Mouse (Mus musculus): ENCODE measurements around the gene Tnni3.

The Tnni3 gene

DNA sequence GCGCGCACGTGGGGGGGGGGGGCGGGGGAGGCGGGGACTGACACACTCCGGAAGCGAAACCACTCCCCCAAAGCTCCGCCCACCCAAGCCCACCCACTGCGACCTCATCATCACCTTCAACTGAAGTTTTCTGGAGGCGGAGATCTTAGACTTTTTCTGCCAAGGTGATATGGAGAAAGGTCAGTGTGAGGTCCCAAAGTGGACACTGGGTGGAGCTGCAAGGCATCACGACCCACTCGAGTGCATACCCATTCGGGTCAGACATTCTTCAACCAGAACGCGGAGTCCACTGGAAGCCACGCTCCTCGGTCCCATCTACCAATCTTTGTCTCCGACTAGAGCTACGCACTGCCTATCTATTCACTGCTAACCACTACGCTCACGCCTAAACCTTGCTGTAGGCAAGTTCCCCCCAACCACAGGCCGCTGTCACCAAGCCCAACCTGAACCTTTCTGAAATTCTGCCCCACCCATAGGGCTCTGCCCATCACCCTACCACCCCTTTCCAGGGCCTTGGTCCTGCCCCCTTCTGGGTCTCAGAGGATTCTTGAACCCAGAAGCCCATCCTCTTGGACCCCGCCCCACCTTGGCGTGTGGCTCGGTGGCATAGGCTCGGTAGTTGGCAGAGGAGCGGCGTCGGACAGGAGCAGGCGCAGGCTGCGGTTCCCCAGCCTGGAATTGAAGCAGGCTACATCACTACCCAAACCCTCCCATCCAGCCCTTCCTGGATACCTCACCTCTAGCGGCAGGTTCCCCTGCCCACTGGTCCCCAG lies 2.6 kb downstream of the Tnni3 start:
- DNase-seq (ENCODE audit: low spot score in 2 of 2) = no peak

DNA sequence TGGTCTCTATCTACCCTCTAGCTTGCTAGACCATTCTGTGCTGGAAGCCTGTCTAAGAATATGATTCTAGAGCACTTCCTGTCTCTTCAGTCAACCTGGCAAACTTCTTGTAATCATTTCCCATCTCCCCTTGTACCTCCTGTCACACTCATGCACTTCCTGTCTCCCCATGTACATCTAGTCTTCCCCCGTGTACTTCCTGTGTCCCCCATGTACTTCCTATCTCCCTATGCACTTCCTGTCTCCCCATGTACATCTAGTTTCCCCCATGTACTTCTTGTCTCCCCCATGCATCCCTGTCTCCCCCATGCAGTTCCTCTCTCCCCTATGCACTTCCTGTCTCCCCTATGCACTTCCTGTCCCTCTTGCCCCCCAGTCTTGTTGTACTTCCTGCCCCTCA lies 5.5 kb downstream of the Tnni3 start:
- no peak for DNase-seq (ENCODE audit: low spot score in 2 of 2)

DNA sequence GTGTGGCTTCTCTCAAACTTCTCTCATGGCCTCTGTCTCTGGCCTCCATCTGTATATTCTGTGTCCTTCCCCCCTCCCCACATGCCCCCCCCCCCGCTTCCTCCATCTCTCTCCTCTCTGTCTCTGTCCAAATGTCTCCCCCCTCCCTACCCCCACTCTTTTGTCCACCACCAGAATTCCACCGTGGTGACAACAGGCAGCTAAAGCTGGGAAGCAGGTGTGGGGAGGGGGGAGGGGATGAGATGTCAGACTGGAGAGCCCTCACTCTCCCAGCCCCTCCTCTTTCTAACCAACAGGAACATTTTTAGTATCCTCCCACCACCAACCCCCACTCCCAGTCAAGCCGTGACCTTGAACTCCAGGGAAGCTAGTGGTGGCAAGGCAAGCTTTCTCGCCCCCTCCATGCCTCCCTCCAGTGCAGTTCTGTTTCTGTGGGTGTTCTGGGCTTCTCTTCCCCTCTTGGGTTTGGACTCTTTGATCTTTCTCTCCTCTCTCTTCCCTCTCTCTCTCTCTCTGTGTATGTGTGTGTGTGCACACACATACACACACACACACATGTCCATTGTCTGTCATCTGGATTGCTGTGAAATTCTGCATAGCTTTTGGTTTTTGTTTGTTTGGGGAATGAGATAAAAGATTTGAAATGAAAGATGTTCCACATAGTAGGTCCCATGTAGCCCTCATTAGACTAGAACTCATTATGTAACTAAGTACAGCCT lies 7.5 kb downstream of the Tnni3 start, which contains the start of gene Tnnt1:
Tnnt1 (minus strand) TSS at position 51 of the 719 bp plus-strand sequence.
- no peak for DNase-seq (ENCODE audit: low spot score in 2 of 2)

DNA sequence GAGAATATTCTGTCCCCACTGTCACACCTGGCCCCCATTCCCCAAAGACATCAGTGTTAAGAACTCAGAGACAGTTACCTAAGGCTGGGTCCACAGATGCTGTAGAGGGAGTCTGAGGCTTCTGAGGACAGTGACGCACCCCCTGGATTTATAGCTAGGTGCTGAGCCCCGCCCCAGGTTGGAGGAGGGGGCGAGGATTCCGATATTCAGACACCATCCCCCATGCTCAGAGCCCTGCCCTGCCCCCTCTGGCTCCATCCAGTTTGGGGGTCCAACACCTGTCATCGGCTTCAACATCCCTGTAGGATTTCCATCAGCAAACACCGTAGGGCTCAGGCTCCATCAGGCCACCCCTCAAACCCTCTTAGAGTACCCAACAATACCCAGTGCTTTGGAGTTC lies 8.2 kb downstream of the Tnni3 start:
- DNase-seq (ENCODE audit: low spot score in 2 of 2) = no peak

DNA sequence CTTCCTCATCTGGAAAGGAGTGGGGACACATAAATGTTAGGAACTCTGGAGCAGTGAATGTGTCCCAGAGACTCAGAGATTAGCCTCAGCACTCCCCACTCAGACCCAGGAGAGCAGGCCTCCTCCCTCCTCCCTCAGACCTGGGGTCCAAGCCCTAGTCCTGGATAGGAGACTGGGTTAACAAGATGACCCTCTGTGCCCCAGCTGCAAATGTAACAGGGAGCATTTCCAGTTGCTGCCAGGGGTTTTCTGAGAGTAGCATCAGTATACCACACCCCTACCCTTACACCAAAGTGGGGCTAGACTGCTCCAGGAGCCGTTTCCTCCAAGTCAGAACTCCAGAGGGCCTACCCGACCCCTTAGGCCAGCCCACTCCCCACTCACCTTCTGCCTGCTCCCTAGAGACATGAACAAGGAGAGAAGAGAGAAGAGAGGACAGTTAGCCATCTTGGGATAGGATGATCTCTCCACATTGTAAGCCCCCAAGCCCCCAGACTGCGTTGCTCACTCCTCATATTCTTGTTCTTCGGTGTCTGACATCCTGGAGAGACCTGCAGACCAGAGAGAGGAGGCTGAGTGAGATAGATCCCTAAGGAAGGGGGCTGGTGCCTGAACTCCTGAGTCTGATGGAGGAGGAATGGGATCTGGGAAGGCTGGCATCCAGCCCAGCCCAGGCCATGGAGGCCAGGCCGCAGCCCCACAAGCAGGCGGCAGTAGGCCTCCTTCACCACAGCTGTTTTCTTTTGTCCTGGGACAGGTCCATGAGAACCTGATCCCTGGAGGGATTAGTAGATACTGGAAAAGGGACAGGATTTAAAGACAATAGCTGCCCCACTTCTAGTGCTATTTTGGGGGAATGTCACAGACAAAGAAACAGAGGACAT lies 10.0 kb downstream of the Tnni3 start:
- no peak for DNase-seq (ENCODE audit: low spot score in 2 of 2)

DNA sequence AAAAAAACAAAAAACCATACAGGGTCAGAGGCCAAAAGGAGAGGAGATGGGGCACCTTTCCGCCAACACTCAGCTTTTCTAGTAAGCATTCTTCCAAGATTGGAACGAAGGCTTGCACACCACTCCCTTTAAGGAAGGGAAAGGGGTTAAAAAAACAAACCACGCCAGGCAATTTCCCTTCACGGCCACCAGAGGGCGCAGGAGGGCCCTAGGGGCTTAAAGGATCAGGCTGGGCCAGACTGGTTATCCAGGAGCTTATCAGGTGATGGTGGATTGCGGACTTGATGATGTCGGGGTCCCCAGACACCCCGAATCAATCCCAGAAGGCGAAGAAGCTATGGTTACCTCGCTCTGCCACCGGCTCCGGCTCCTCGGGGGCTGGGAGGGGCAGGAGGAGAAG lies 10.8 kb downstream of the Tnni3 start:
- DNase-seq (ENCODE audit: low spot score in 2 of 2) = no peak

DNA sequence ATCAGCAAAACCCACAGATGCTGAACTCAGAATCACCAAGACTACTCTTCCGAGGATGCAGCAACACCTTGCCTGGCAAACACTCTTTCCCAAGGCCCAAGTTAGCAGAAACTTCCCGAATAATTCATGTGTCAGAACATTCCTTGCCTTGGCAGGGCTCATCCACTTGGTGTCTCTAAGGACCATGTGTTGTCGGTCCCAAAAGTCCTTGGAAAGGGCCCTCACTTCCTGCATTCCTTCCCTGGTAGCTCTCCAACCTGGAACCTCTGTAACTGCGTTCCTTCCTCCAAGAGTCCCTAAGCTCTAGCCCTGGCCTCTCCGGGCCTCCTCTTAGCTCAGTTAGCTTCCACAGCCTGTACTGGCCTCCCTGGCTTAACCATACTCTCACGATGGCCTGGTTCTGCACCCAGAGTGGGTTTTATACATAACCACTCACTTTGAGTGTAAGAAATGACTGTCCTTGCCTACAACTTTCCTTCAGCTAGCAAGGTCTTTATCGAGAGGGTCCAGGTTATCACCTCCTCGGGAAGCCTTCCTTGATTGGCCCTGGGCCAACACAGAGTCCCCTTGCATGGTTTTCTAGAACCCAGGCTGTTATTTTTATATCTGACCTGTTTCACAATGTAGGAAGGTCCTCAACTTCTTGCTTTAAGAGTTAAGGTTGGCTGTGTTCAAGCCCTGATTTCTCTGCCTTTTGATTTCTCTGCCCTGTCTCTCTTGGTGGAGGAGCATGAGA lies 12.4 kb downstream of the Tnni3 start:
- DNase-seq (ENCODE audit: low spot score in 2 of 2) = no peak

DNA sequence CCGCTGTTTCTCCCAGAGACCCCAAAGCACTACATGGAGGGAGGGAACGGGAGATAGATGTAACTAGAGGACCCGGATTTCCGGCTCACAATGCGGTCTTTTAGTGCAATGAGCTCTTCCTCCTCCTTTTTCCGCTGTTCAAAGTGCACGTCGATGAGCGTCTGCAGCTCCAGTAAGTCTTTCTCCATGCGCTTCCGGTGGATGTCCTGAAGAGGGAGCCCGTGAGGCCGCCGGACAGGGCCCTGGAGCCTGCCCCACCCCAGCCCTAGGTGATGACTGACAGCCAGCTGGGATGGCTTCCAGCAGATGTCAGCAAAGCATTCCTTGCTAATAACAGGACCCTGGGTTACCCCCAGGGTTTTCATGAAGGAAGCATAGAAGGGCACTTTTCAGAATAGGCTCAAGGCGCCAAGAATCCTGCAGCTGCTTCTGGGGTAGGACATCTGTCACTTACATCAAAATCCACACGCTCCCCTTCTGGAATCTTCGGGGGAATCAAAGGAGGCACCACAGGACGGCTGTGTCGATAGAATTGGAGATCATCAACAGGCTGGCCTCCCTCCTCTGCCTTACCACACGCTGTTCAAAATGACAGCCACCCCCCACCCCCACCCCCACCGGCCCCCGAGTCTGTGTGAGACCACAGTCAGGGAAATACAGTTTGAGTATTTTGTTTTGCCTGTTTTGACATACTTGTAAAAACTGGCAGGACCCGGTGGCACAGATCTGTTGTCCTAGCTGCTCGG lies 14.0 kb downstream of the Tnni3 start:
- no peak for DNase-seq (ENCODE audit: low spot score in 2 of 2)

DNA sequence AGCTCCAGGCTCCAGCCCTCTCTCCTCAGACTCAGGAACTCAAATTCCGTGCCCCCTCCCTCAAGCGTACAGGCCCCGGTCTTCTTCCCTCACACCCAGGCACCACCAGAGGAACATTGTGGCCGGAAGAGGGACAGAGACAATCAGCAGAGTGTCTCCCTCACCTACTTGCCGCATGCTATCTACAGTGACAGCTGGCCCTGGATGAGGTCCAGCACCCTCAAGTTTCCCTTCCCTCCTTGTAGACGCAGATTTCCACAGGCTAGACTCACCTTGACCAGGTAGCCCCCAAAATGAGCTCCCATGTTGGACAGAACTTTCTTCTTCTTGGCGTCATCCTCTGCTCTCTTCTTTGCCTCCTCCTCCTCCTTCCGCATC lies 15.3 kb downstream of the Tnni3 start:
- no peak for DNase-seq (ENCODE audit: low spot score in 2 of 2)

DNA sequence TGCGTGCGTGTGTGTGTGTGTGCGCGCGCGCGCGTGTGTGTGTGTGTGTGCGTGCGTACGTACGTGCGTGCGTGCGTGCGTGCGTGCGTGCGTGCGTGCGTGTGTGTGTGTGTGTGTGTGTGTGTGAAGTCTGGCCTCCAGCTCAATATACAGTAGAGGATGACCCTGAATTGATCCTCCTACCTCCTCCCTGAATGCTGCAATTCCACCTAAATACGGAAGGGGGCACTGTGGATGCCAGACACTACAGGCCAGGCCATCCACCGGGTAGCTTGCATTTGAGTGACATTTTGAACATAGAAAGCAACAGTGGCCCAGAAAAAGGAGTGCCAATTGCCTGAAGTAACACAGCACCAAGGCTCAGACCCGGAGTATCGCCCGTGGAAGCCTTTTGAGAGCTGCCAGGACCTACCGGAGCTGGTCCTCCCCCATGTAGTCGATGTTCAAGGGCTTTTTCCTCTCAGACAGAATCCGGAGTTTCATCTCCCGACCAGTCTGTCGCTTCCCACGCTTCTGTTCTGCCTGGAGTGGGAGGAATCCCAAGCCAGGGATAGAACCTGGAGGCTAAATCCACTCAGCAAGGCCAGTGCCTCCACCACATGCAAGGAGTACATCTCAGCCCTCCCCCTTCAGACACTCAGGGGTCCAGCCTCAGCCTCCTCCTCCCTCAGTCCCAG lies 15.8 kb downstream of the Tnni3 start:
- no peak for DNase-seq (ENCODE audit: low spot score in 2 of 2)

DNA sequence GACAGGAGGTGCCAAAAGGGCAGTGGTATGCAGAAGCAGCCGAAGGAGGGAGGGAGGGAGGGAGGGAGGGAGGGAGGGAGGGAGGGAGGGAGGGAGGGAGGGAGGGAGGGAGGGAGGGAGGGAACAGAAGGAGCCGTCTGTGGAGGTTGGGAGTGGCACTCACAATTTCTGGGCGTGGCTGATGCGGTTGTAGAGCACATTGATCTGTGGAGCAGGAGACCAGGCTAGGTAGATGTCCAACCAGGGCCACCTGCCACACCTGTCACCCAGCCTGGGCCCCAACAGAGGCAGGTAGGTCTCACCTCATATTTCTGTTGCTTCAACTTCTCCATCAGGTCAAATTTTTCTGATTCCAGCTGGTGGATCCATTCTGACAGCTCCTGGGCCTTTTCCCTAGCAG lies 16.8 kb downstream of the Tnni3 start:
- no peak for DNase-seq (ENCODE audit: low spot score in 2 of 2)

DNA sequence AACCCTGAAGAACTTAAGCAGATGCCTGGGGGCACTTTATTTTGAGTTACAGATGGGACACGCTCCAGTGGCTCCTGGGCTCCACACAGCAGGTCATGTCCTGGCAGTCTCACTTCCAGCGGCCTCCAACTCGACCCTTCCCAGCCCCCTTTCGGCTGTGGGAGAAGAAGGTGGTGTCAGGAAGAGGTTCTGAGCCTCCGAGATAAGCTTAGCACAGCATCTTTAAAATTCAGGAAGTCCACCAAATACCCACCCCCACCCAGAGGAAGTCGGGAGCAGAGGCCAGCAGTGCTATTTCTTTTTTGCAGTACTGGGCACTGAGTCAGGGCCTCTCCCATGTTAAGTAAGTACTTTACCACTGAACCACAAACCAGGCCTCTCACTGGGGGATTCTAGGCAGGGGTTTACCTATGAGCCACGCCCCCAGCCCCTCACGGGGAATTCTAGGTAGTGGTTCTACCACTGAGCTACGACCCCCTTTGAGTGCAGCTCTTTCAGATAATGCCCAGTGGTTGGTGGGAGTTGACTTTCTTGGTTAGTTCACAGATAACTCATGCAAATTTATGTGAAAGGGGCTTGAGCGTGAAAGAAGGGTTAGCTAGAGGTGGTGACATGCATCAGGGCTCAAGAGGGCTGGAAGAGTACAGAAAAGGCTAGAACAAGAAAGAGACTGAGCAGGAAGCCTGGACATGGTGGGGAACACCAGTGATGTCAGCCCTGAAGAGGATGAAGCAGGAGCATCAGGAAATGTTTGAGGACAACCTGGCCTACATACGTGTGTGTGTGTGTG lies 19.2 kb downstream of the Tnni3 start:
- DNase-seq (ENCODE audit: low spot score in 2 of 2) = no peak

DNA sequence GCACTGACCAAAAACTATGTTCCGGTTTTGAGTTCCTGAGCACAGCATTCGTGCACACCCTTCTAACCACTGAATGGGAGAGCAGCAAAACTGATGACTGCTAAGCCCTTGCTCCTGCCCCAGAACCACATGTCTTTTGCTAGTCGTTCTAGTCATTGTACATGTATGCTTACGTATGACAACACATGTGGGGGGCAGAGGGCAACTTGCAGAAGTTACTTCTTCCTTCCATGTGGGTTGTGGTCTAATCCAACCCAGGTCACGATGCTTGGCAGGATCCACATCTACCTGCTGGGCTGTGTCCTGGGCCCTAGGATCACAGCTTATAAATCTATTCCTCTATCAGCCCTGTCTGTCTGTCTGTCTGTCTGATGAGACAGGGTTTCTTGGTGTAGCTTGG lies 20.2 kb downstream of the Tnni3 start:
- DNase-seq (ENCODE audit: low spot score in 2 of 2) = no peak

DNA sequence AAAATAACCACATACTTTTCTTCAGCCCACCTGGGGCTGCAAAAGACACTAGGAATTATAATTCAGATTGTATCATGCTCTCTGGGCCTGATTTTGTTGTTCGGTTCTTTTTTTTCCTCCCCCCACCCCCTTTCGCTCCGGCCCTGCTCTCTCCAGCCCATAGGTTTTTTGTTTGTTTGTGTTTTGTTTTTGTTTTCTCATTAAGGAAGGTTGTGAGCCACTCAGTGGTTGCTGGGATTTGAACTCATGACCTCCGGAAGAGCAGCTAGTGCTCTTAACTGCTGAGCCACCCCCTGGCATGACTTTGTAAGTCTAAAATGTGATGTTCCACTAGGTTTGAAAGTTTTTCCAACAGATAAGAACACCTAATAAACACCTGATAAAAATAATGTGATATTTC lies 20.9 kb downstream of the Tnni3 start:
- no peak for DNase-seq (ENCODE audit: low spot score in 2 of 2)

DNA sequence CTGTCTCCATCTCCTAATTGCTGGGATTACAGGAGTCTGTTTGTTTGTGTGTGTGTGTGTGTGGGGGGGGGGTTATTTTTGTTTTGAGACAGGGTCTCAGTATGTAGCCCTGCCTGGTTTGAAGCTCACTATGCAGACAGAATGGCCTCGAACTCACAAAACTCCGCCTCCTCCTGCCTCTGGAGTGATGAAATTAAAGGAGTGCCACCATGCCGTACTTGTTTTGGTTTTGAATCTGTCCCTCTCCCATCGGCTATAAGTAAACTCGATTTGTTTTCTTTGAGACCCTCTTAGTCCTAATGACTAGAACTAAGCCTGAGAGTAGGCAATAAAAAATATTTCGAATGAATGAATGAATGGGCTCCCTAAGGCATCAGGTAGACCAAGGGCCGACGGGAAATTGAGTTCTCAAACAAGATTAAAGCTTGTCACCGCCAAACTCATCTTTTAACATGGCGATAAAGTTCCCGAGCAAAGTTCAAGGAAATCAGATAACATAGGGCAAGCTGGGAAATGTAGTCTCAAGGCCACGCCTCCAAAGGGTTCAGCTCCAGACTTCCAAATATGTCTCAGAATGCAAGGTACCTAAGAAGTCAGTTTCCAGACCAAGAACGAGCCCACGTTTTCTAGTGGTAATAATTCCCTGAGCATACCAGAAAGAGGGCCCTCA lies 21.5 kb downstream of the Tnni3 start:
- peak in 1 of 2 experiments; percentile 37 for DNase-seq (ENCODE audit: low spot score in 2 of 2)

DNA sequence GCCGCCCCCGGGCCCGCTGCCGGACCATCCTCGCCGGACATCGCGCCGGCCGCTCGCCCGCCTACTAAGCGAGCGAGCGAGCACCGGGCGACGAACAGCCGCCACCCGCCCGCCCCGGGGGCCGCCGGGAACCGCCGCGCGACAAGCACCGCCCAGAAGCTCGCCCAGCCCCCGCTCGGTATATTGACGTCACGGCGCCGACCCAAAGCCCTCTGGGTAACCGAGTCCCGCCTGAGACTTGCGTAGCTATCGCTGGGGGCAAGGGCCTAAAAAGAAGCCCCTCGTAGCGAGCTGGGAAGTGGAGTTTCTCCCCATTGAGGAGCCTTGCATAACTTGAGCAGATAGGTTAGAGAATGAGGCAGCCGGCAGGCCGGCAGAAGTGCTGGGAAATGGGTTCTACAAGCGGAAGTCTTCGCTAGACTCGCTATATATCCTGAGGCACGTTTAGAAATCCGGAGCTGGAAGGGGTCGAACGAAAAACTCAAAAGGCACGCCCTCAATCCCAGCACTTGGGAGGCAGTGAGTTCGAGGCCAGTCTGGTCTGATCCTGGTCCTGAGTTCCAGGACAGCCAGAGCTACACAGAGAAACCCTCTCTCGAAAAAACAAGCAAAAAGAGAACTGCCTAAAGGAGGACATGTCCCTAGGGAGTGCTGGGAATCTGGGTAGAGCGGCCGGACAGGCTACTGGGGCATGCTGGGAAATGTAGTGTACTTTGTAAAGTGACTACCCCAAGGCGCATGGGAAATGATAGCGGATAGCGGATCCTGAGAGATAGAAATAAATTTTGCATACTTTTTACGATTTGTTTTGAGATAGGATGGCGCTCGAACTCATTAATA lies 22.3 kb downstream of the Tnni3 start, which contains the start of gene Ppp1r12c:
Ppp1r12c (minus strand) TSS at position 123 of the 840 bp plus-strand sequence.
- peak; percentile 89 to 95 for DNase-seq (ENCODE audit: low spot score in 2 of 2)

DNA sequence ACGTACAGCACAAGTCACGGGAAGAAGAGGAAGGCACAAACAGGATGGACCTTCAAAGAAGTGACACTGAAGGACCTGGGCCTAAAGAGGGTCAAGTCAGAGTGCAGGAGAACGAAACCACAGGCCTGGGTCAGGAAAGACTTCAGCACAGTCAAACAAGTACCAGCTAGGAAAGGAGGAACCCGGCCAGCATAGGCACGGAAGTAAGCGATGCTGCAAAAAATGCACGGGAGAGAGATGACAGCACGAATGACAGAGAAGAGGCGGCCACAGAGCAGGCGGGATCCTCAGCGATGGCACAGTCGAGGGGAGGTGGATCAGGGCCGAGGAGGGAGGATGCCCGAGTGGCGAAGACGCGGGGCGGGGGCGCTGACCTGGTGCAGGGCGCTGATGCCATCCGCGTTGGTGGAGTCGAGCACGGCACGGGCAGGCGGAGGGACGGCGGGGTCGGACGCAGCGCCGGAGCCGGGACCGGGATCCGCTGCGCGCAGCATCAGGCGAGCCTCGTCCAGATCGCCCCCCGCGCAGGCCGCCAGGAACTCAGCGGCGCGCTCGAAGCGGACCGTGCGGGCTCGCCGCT lies 23.0 kb downstream of the Tnni3 start:
- peak in 1 of 2 experiments; percentile 56 for DNase-seq (ENCODE audit: low spot score in 2 of 2)

DNA sequence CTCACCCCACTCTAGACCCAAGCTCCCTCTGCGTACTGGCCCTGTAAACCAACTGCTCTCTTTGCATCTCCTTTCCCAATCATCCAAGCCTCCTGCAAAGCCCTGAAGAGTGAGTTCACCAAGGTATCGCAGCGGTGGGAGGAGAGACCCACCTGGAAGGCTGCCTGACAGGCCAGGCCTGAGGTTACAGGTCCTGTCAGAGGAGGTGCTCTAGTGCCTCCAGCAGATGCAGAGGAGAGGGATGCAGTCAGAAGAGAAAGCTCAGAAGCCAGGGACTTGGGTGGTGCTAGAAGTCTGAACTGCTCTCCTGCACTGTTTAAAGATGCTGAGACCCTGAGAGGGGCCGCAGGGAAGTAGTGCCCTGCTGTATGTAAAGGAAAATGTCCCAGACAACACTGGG lies 25.0 kb downstream of the Tnni3 start:
- no peak for DNase-seq (ENCODE audit: low spot score in 2 of 2)
